Mouse (Mus musculus) CH12.LX (cell line): ENCODE results near the gene Myo1a. TPM values are rescaled to one million over a fixed set of nuclear protein-coding genes. Genes with fewer than 3 reads are reported as not detected.

Experiments used
- DNase-seq: peaks from one replicate; pipeline ENCODE4 v3.0.0-alpha.2; 2013; ENCODE audit errors: extremely low read depth
- H3K27ac ChIP-seq: 2 replicates; pipeline ENCODE4 v1.5.1; 2012; ENCODE audit warnings: low read depth, mild to moderate bottlenecking, control low read depth, moderate library complexity; ENCODE audit not compliant: insufficient read depth
- H3K27me3 ChIP-seq: replicated peaks from 2 replicates; pipeline ENCODE3; 2012; ENCODE audit warnings: inconsistent platforms
- H3K36me3 ChIP-seq, 2 experiments: replicated peaks in 1 of 2; 2 replicates each; pipeline versions ENCODE3 to v1.6.1; 2012; ENCODE audit warnings: inconsistent platforms in 1 of 2, low read length in 1 of 2, mild to moderate bottlenecking in 1 of 2, mixed read lengths in 1 of 2, moderate library complexity in 1 of 2; ENCODE audit not compliant: control insufficient read depth in 1 of 2, insufficient read depth in 1 of 2
- H3K4me1 ChIP-seq, 2 experiments: 2 replicates each; pipeline ENCODE4 v1.6.1; 2012; ENCODE audit warnings: inconsistent platforms in 1 of 2, moderate library complexity in 1 of 2; ENCODE audit not compliant: insufficient read depth in 2 of 2, control insufficient read depth in 1 of 2
- H3K4me2 ChIP-seq: 2 replicates; pipeline ENCODE4 v1.6.1; 2012; ENCODE audit warnings: low read depth, mild to moderate bottlenecking, control low read depth; ENCODE audit not compliant: poor library complexity, insufficient read depth, severe bottlenecking
- H3K4me3 ChIP-seq, 3 experiments: fragments of 150-350 bp in 1 of 3; sonication (generic) in 1 of 3; replicated peaks in 1 of 3; 2 replicates each; pipeline versions ENCODE3 to v1.5.1; 2011 to 2012; ENCODE audit warnings: low read depth in 2 of 3, low read length in 2 of 3, mild to moderate bottlenecking in 2 of 3, moderate library complexity in 2 of 3, control low read depth in 1 of 3, improper control_type of control experiment in 1 of 3, inconsistent platforms in 1 of 3, mixed read lengths in 1 of 3; ENCODE audit not compliant: poor library complexity in 1 of 3
- H3K79me2 ChIP-seq: replicated peaks from 2 replicates; pipeline ENCODE4 v1.6.1; 2012; ENCODE audit warnings: mild to moderate bottlenecking, moderate library complexity; ENCODE audit not compliant: control insufficient read depth, poor library complexity, insufficient read depth, severe bottlenecking; ENCODE audit errors: extremely low read depth
- H3K9ac ChIP-seq: 2 replicates; pipeline ENCODE4 v1.6.1; 2012; ENCODE audit warnings: low read depth, mild to moderate bottlenecking, control low read depth, moderate library complexity; ENCODE audit not compliant: insufficient read depth
- H3K9me3 ChIP-seq: replicated peaks from 2 replicates; pipeline ENCODE3; 2012; ENCODE audit warnings: low read length, inconsistent platforms, mixed read lengths
- CTCF ChIP-seq, 2 experiments: IDR thresholded peaks in 1 of 2; conservative IDR thresholded peaks in 1 of 2; 2 replicates each; pipeline ENCODE4 v1.5.1; 2011 to 2012; ENCODE audit warnings: low read depth in 2 of 2, low read length in 2 of 2, improper control_type of control experiment in 1 of 2, inconsistent platforms in 1 of 2, mild to moderate bottlenecking in 1 of 2, moderate library complexity in 1 of 2
- E2F4 ChIP-seq: IDR thresholded peaks from 2 replicates; pipeline ENCODE4 v1.6.1; 2011; ENCODE audit warnings: low read depth, low read length, improper control_type of control experiment; ENCODE audit not compliant: insufficient replicate concordance
- ELF1 ChIP-seq: IDR thresholded peaks from 2 replicates; pipeline ENCODE4 v1.6.1; 2014; ENCODE audit warnings: low read depth, mild to moderate bottlenecking, inconsistent platforms, low read length, improper control_type of control experiment
- ETS1 ChIP-seq: conservative IDR thresholded peaks from 2 replicates; pipeline ENCODE4 v1.6.1; 2012; ENCODE audit warnings: low read depth, mild to moderate bottlenecking, inconsistent platforms, low read length, improper control_type of control experiment, moderate library complexity
- JUN ChIP-seq: IDR thresholded peaks from 2 replicates; pipeline ENCODE4 v1.6.1; 2011; ENCODE audit warnings: low read depth, mild to moderate bottlenecking, low read length, improper control_type of control experiment, moderate library complexity; ENCODE audit not compliant: insufficient read depth
- MAFK ChIP-seq: IDR thresholded peaks from 2 replicates; pipeline ENCODE4 v1.6.1; 2011; ENCODE audit warnings: low read length, improper control_type of control experiment; ENCODE audit not compliant: insufficient replicate concordance
- MAX ChIP-seq: IDR thresholded peaks from 2 replicates; pipeline ENCODE4 v1.6.1; 2011; ENCODE audit warnings: low read length, improper control_type of control experiment
- MAZ ChIP-seq: IDR thresholded peaks from 2 replicates; pipeline ENCODE4 v1.6.1; 2012; ENCODE audit warnings: low read depth, mild to moderate bottlenecking, inconsistent platforms, low read length, improper control_type of control experiment, moderate library complexity
- MXI1 ChIP-seq: IDR thresholded peaks from 2 replicates; pipeline ENCODE4 v1.6.1; 2011; ENCODE audit warnings: mild to moderate bottlenecking, low read depth, low read length, improper control_type of control experiment
- PAX5 ChIP-seq: IDR thresholded peaks from 2 replicates; pipeline ENCODE4 v1.6.1; 2012; ENCODE audit warnings: low read length, inconsistent platforms, mixed read lengths
- POLR2A ChIP-seq: IDR thresholded peaks from 2 replicates; pipeline ENCODE4 v1.6.1; 2011; ENCODE audit warnings: low read depth, mild to moderate bottlenecking, improper control_type of control experiment, low read length
- RCOR1 ChIP-seq: conservative IDR thresholded peaks from 2 replicates; pipeline ENCODE4 v1.6.1; 2012; ENCODE audit warnings: low read depth, mild to moderate bottlenecking, inconsistent platforms, low read length, improper control_type of control experiment
- SIN3A ChIP-seq: IDR thresholded peaks from 2 replicates; pipeline ENCODE4 v1.6.1; 2012; ENCODE audit warnings: low read length, improper control_type of control experiment, inconsistent platforms
- SMC3 ChIP-seq: IDR thresholded peaks from 2 replicates; pipeline ENCODE4 v1.6.1; 2011; ENCODE audit warnings: low read depth, low read length, improper control_type of control experiment
- UBTF ChIP-seq: IDR thresholded peaks from 2 replicates; pipeline ENCODE4 v1.6.1; 2012; ENCODE audit warnings: low read depth, mild to moderate bottlenecking, inconsistent platforms, low read length, improper control_type of control experiment, moderate library complexity
- USF1 ChIP-seq: IDR thresholded peaks from 2 replicates; pipeline ENCODE4 v1.6.1; 2014; ENCODE audit warnings: low read depth, mild to moderate bottlenecking, inconsistent platforms, low read length, improper control_type of control experiment
- USF2 ChIP-seq: conservative IDR thresholded peaks from 2 replicates; pipeline ENCODE4 v1.6.1; 2011; ENCODE audit warnings: low read depth, low read length, improper control_type of control experiment
- ZC3H11A ChIP-seq: IDR thresholded peaks from 2 replicates; pipeline ENCODE4 v1.6.1; 2012; ENCODE audit warnings: low read depth, mild to moderate bottlenecking, inconsistent platforms, low read length, improper control_type of control experiment
- ZNF384 ChIP-seq: IDR thresholded peaks from 2 replicates; pipeline ENCODE4 v1.6.1; 2012; ENCODE audit warnings: low read depth, low read length, improper control_type of control experiment, inconsistent platforms
- dilution Hi-C: fragments of 300-500 bp; cut with MboI; formaldehyde crosslinking; loops from 2 replicates; pipeline ENCODE4 v1.14.3; 2020; ENCODE audit warnings: low sequenced_read_pairs; ENCODE audit not compliant: extremely low pct_unique_long_range_greater_than_20kb, extremely low pct_ligation_motif_present
- in situ Hi-C: fragments of 300-500 bp; cut with MboI; formaldehyde crosslinking; loops from 3 replicates; pipeline ENCODE4 v1.14.3; 2019; ENCODE audit warnings: low sequenced_read_pairs, low pct_ligation_motif_present, low pct_unique_long_range_greater_than_20kb, mixed read lengths
- polyA plus RNA-seq: library from polyadenylated mRNA; unstranded; fragments of >175 nt; gene quantifications from 2 replicates; pipeline ENCODE4 v1.2.1, GENCODE M21; 2012; ENCODE audit warnings: low read depth; ENCODE audit not compliant: insufficient read length
- total RNA-seq, 2 experiments: library from RNA; depleted of rRNA; stranded (reverse); fragments of 300-350 nt in 1 of 2; fragments of >200 nt in 1 of 2; gene quantifications; 2 replicates each; pipeline ENCODE4 v1.2.3; 2012 to 2014

Gene Myo1a
- total and polyA plus RNA-seq, 3 experiments, result 0.08 to 2.3 (median 0.36) TPM

GRCm38 (mm10) chr10:127730285-127730932 is 25.4 kb downstream of the Myo1a start:
- Histone ChIP-seq H3K27me3 (peaks cover 42% of the 10 kb centered on the region), H3K27ac (no peak overlapping the region), H3K79me2 (no peaks in the 10 kb centered on the region), H3K36me3 (no peaks in the 10 kb centered on the region), H3K4me2 (no peak overlapping the region), H3K4me3 (no peak overlapping the region), H3K9me3 (no peaks in the 10 kb centered on the region), H3K9ac (no peak overlapping the region), H3K4me1 (peaks cover 10 to 14% of the 10 kb centered on the region in 2 experiments)
- TF ChIP-seq PAX5 (no peak), USF1 (no peak), MAFK (no peak), ELF1 (no peak), ZNF384 (no peak), MXI1 (no peak), SMC3 (no peak), ETS1 (no peak), CTCF (conservative IDR thresholded peaks at IDR 0.05 in 1 of 2, IDR thresholded peaks at IDR 0.05 in 1 of 2; ENCODE audit: low read depth in 2 of 2, low read length in 2 of 2) (no peak), SIN3A (no peak), MAZ (no peak), MAX (no peak), RCOR1 (no peak), ZC3H11A (no peak), E2F4 (no peak), POLR2A (no peak), UBTF (no peak)
- dilution Hi-C loops (no loop called here), in situ Hi-C loops (loop anchor here (5.0 to 25.0 kb wide), 4 partner anchors 33 to 207 kb away; no protein-coding TSS in a partner anchor)
- DNase-seq, result no peak

DNA sequence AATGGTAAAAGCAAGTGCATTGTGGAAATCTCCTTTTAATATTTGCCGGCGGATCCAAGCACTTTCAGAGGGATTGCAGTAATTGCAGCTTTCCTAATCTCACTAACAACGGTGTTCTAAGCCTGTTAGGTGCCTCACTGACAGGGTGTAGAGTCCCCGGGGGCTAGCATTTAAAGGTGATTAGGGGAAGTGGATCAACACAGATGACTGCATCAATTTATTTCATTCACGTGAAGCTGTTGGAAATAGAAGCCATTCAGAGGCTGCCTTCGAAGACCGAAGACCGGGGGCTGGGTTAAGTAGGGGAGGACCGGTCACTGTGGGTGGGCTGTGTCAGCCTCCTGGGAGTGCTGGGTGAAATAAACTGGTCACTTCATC is 26.0 kb downstream of the Myo1a start:
- Histone ChIP-seq H3K27ac (no peak overlapping the region), H3K9ac (0 out of 2 replicates have a peak overlapping the region, but pooled peaks have one; percentile 13), H3K4me3 (no peak overlapping the region), H3K36me3 (no peaks in the 10 kb centered on the region), H3K79me2 (no peaks in the 10 kb centered on the region), H3K4me2 (no peak overlapping the region), H3K27me3 (peaks cover 38% of the 10 kb centered on the region), H3K9me3 (no peaks in the 10 kb centered on the region), H3K4me1 (peaks cover 10 to 14% of the 10 kb centered on the region in 2 experiments)
- DNase-seq, result no peak
- in situ Hi-C loops (loop anchor here (5.0 to 25.0 kb wide), 4 partner anchors 34 to 206 kb away; no protein-coding TSS in a partner anchor), dilution Hi-C loops (no loop called here)
- TF ChIP-seq USF2 (no peak), JUN (no peak), MAZ (no peak)
